Comparison of ENCODE assay signal across 8 mouse cellular contexts in genomic region chr7:35554605-35555175, GRCm38 (mm10). TPM values are rescaled to one million over a fixed set of nuclear protein-coding genes. Genes with fewer than 3 reads are reported as not detected.
DNase-seq lines count a peak whose midpoint lies in the region; ATAC-seq and TF ChIP-seq lines count a peak whose summit lies in the region.

No protein-coding gene starts in this region.

- peak overlapping the region; percentile 99 for H3K27ac ChIP-seq in lung, postnatal 0 days (ENCODE audit: low read length)

- ATAC-seq in CD4-positive, CD25-positive, alpha-beta regulatory T cell, adult 4 months: peak; percentile 37
- ATAC-seq in lung, postnatal 0 days: peak; percentile 3; the same call in 1 of the 2 replicates

- peak overlapping the region; percentile 97 for H3K4me2 ChIP-seq in lung, postnatal 0 days (replicated peaks; ENCODE audit: low read depth, low read length)

- 3% methylated on average over 28 of the region's 28 CpGs for WGBS in lung, postnatal 0 days

- no peak for TF ChIP-seq EP300 in lung, postnatal 0 days (IDR thresholded peaks at IDR 0.05)

- peaks cover 3% of the 10 kb centered on the region; the same call in 1 of the 2 replicates for H3K4me1 ChIP-seq in lung, postnatal 0 days (ENCODE audit: insufficient read depth, low read depth, low read length)

- no peaks in the 10 kb centered on the region for H3K9me3 ChIP-seq in lung, postnatal 0 days (ENCODE audit: low read length)

- DNase-seq in ZHBTc4 (ENCODE audit: low read depth, low spot score): peak; percentile 61
- DNase-seq in embryo, embryonic 9.5 days (ENCODE audit: extremely low spot score): peak; percentile 47
- peak; percentile 32 to 53 for DNase-seq in heart, postnatal 10 days
- DNase-seq in layer of hippocampus, postnatal 10 days (ENCODE audit: low spot score in 2 of 2): peak; percentile 43 to 49
- DNase-seq in lung, postnatal 0 days (ENCODE audit: low spot score): peak; percentile 39
- peak; percentile 71 for DNase-seq in retina, postnatal 1 day
- no peak for DNase-seq in gastrocnemius, adult 18-20 months (ENCODE audit: low spot score)

- intact Hi-C loops in heart, postnatal 10 days (cut with DNase I): loop anchor here (2.0 kb wide), 1 partner anchor 16 kb away; no protein-coding TSS in a partner anchor

- H3K9ac ChIP-seq in lung, postnatal 0 days (replicated peaks; ENCODE audit: low read depth): peak overlapping the region; percentile 98; the same call in 1 of the 2 replicates

- peaks cover 4% of the 10 kb centered on the region; the same call in 1 of the 2 replicates for H3K36me3 ChIP-seq in lung, postnatal 0 days (ENCODE audit: insufficient read depth, low read length)

- peak overlapping the region; percentile 87 for H3K4me3 ChIP-seq in lung, postnatal 0 days (ENCODE audit: low read depth, low read length)

- TF ChIP-seq CTCF in lung, postnatal 0 days (IDR thresholded peaks at IDR 0.05): no peak

- H3K27me3 ChIP-seq in lung, postnatal 0 days (replicated peaks; ENCODE audit: insufficient read depth, low read length): no peaks in the 10 kb centered on the region

RNA-seq across cellular contexts. Expression of gene Nudt19, which starts 1.4 kb away (rescaled TPM):
- 10 to 100 TPM; 42.0 to 46.8 TPM for polyA plus RNA-seq in CD4-positive, CD25-positive, alpha-beta regulatory T cell, adult 4 months (2017; shearing (Covaris generic))
- total RNA-seq in heart, postnatal 10 days (2021): 10 to 100 TPM; 74.6 to 83.4 TPM
- total RNA-seq in layer of hippocampus, postnatal 10 days (2021): 10 to 100 TPM; 63.4 to 77.1 TPM
- polyA plus RNA-seq in lung, postnatal 0 days (2015; fragmentation: Nextera tagmentation; extraction: Ambion mirVana): 28.9 and 30.5 TPM in 2 replicates
- total RNA-seq in gastrocnemius, adult 18-20 months (2021): 10 to 100 TPM; 47.9 to 52.6 TPM

RNA-seq across cellular contexts. Expression of gene Tdrd12, which starts 17.1 kb away (rescaled TPM):
- not detected for polyA plus RNA-seq in CD4-positive, CD25-positive, alpha-beta regulatory T cell, adult 4 months (2017; shearing (Covaris generic))
- 1 to 10 TPM in 1 of 2 experiments, under 1 TPM in 1; 0.60 to 1.3 TPM for total RNA-seq in heart, postnatal 10 days (2021)
- 1 to 10 TPM in 1 of 2 experiments, under 1 TPM in 1; 0.76 to 1.2 TPM for total RNA-seq in layer of hippocampus, postnatal 10 days (2021)
- 0.12 TPM in 1 of 2 replicates, not detected in the other for polyA plus RNA-seq in lung, postnatal 0 days (2015; fragmentation: Nextera tagmentation; extraction: Ambion mirVana)
- total RNA-seq in gastrocnemius, adult 18-20 months (2021): not detected

RNA-seq across cellular contexts. Expression of gene Rgs9bp, which starts 30.7 kb away (rescaled TPM):
- polyA plus RNA-seq in CD4-positive, CD25-positive, alpha-beta regulatory T cell, adult 4 months (2017; shearing (Covaris generic)): not detected
- total RNA-seq in heart, postnatal 10 days (2021): under 1 TPM; 0.10 to 0.12 TPM
- total RNA-seq in layer of hippocampus, postnatal 10 days (2021): under 1 TPM; 0.62 to 0.87 TPM
- 0.02 and 0.04 TPM in 2 replicates for polyA plus RNA-seq in lung, postnatal 0 days (2015; fragmentation: Nextera tagmentation; extraction: Ambion mirVana)
- under 1 TPM in 1 of 2 experiments, not detected in 1; 0.11 TPM for total RNA-seq in gastrocnemius, adult 18-20 months (2021)

RNA-seq across cellular contexts. Expression of gene Ankrd27, which starts 31.4 kb away (rescaled TPM):
- 10 to 100 TPM; 52.8 to 73.2 TPM for polyA plus RNA-seq in CD4-positive, CD25-positive, alpha-beta regulatory T cell, adult 4 months (2017; shearing (Covaris generic))
- 10 to 100 TPM; 15.6 to 16.4 TPM for total RNA-seq in heart, postnatal 10 days (2021)
- 10 to 100 TPM; 40.1 to 46.4 TPM for total RNA-seq in layer of hippocampus, postnatal 10 days (2021)
- 12.7 and 16.7 TPM in 2 replicates for polyA plus RNA-seq in lung, postnatal 0 days (2015; fragmentation: Nextera tagmentation; extraction: Ambion mirVana)
- total RNA-seq in gastrocnemius, adult 18-20 months (2021): 10 to 100 TPM; 12.3 to 15.5 TPM
